Mouse (Mus musculus): ENCODE data around the gene Tubg1.

- TF ChIP-seq POLR2A (IDR thresholded peaks at IDR 0.05; ENCODE audit: low read depth, low read length): no peak
- no peak for TF ChIP-seq CTCF (conservative IDR thresholded peaks at IDR 0.05; ENCODE audit: insufficient read depth, insufficient read length, low read depth, low read length)
These were observed 9.3 kb downstream of the Tubg1 start for GRCm38 (mm10) chr11:101128996-101129577.
